Mouse (Mus musculus) myocyte (in vitro differentiated cells): ENCODE data around the gene Crlf1.

Experiments
- CEBPB ChIP-seq: IDR thresholded peaks from 2 replicates; pipeline ENCODE4 v1.6.1; 2011; ENCODE audit warnings: mild to moderate bottlenecking, moderate library complexity; ENCODE audit not compliant: poor library complexity, insufficient read depth, severe bottlenecking
- E2F4 ChIP-seq: IDR thresholded peaks from one replicate; pipeline ENCODE4 v1.6.1; 2011; ENCODE audit warnings: mild to moderate bottlenecking, control low read depth, moderate library complexity; ENCODE audit not compliant: insufficient read depth
- MAX ChIP-seq: IDR thresholded peaks from one replicate; pipeline ENCODE4 v1.6.1; 2011; ENCODE audit warnings: low read depth, mild to moderate bottlenecking, control low read depth
- MYOD1 ChIP-seq, 3 experiments: IDR thresholded peaks; one replicate each; pipeline ENCODE4 v1.6.1; 2011; ENCODE audit warnings: control low read depth in 2 of 3, low read depth in 2 of 3, mild to moderate bottlenecking in 2 of 3, moderate library complexity in 1 of 3; ENCODE audit not compliant: insufficient read length in 2 of 3, control insufficient read depth in 1 of 3
- MYOG ChIP-seq, 3 experiments: IDR thresholded peaks; one replicate each; pipeline ENCODE4 v1.6.1; 2011; ENCODE audit warnings: control low read depth in 2 of 3, low read depth in 2 of 3, mild to moderate bottlenecking in 2 of 3; ENCODE audit not compliant: insufficient read length in 2 of 3, control insufficient read depth in 1 of 3, insufficient read depth in 1 of 3
- POLR2A ChIP-seq: IDR thresholded peaks from one replicate; pipeline ENCODE4 v1.6.1; 2011; ENCODE audit warnings: low read depth, mild to moderate bottlenecking, control low read depth, moderate library complexity; ENCODE audit not compliant: insufficient read length
- REST ChIP-seq: IDR thresholded peaks from one replicate; pipeline ENCODE4 v1.6.1; 2011; ENCODE audit warnings: mild to moderate bottlenecking, control low read depth, moderate library complexity; ENCODE audit not compliant: insufficient read depth, insufficient read length
- SRF ChIP-seq: IDR thresholded peaks from one replicate; pipeline ENCODE4 v1.6.1; 2011; ENCODE audit warnings: low read depth; ENCODE audit not compliant: control insufficient read depth, insufficient read length
- TCF12 ChIP-seq: IDR thresholded peaks from one replicate; pipeline ENCODE4 v1.6.1; 2011; ENCODE audit warnings: mild to moderate bottlenecking, control low read depth; ENCODE audit not compliant: poor library complexity, insufficient read depth, severe bottlenecking
- USF1 ChIP-seq: IDR thresholded peaks from one replicate; pipeline ENCODE4 v1.6.1; 2011; ENCODE audit warnings: low read depth, mild to moderate bottlenecking, control low read depth, moderate library complexity

- no peak for TF ChIP-seq USF1
- no peak for TF ChIP-seq POLR2A
- TF ChIP-seq MYOD1 (IDR thresholded peaks at IDR 0.05; ENCODE audit: control insufficient read depth in 1 of 3, insufficient read length in 2 of 3, low read depth in 2 of 3) = no peak
- TF ChIP-seq CEBPB = no peak
- no peak for TF ChIP-seq TCF12
- no peak for TF ChIP-seq REST
- no peak for TF ChIP-seq E2F4
- TF ChIP-seq SRF = no peak
- TF ChIP-seq MYOG (IDR thresholded peaks at IDR 0.05; ENCODE audit: control insufficient read depth in 1 of 3, insufficient read depth in 1 of 3, insufficient read length in 2 of 3, low read depth in 2 of 3) = no peak
- TF ChIP-seq MAX = no peak
These were observed 42.3 kb downstream of the Crlf1 start for GRCm38 (mm10) chr8:70535221-70535620.
